Mouse (Mus musculus): ENCODE results near the gene Defa30. TPM values are rescaled to one million over a fixed set of nuclear protein-coding genes. Genes with fewer than 3 reads are reported as not detected.

Gene Defa30
- total RNA-seq (2023) = not detected

GRCm38 (mm10) chr8:21134342-21134741, at the start of gene Defa30:
TSS of gene Defa30 (plus strand) at chr8:21134642.

GRCm38 (mm10) chr8:21095950-21096349, 38.5 kb upstream of the Defa30 start, which contains the start of gene Gm14851:
TSS of gene Gm14851 (minus strand) at chr8:21096050.

GRCm38 (mm10) chr8:21161977-21162376, 27.5 kb downstream of the Defa30 start, which contains the start of gene Defa22:
TSS of gene Defa22 (plus strand) at chr8:21162277.

Other genes with a start within 250 kb of the Defa30 start
- not detected for gene Defb33, start 242.0 kb upstream of the Defa30 start, total RNA-seq (2023)
- not detected for gene Gm15056, start 232.0 kb upstream of the Defa30 start, total RNA-seq (2023)
- gene Gm6040, start 212.6 kb upstream of the Defa30 start, total RNA-seq (2023) = not detected
- not detected for gene AY761185, start 189.9 kb upstream of the Defa30 start, total RNA-seq (2023)
- gene Defa21, start 109.1 kb upstream of the Defa30 start, total RNA-seq (2023) = not detected
- gene Defa23, start 79.6 kb upstream of the Defa30 start, total RNA-seq (2023) = not detected
- not detected for gene Defa35, start 69.6 kb upstream of the Defa30 start, total RNA-seq (2023)
- not detected for gene Defa25, start 50.2 kb upstream of the Defa30 start, total RNA-seq (2023)
- not detected for gene Gm14851, start 38.6 kb upstream of the Defa30 start, total RNA-seq (2023)
- not detected for gene Defa22, start 27.6 kb downstream of the Defa30 start, total RNA-seq (2023)
- not detected for gene Defa31, start 57.0 kb downstream of the Defa30 start, total RNA-seq (2023)
- not detected for gene Gm15293, start 66.9 kb downstream of the Defa30 start, total RNA-seq (2023)
- not detected for gene Gm15292, start 115.1 kb downstream of the Defa30 start, total RNA-seq (2023)
- not detected for gene Defa27, start 180.9 kb downstream of the Defa30 start, total RNA-seq (2023)
- not detected for gene Defa29, start 192.4 kb downstream of the Defa30 start, total RNA-seq (2023)
- gene Defa2, start 243.9 kb downstream of the Defa30 start, total RNA-seq (2023) = not detected